Mouse (Mus musculus): ENCODE measurements around the gene Gm10638. TPM values are rescaled to one million over a fixed set of nuclear protein-coding genes. Genes with fewer than 3 reads are reported as not detected.

The Gm10638 gene
- polyA plus RNA-seq, 1 experiment from 2014 or later: 1.7 TPM

DNA sequence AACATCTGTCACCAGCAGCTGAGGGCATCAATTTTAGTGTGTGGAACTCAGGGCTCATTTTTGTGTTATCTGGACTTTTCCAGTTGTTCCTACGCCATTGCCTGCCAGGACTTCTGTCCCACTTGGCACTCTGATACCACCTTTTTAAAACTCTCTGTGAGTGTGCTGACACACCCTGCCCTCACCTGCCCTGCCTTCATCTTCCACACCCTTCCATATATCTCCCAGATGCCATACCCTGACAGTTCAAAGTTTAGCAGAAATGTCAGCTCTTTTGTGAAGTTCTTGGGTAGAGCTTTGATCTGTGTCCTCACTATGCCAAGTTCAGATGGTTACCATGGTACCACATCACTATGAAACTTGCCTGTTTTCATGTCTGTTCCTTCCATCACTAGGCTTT lies 44.1 kb downstream of the Gm10638 start:
- no peak overlapping the region for H3K27ac ChIP-seq (ENCODE audit: low read depth)
- H3K4me2 ChIP-seq (ENCODE audit: low read depth, low read length): no peak overlapping the region
- WGBS (ENCODE audit: insufficient replicate concordance): 70% methylated on average over 1 of the region's 1 CpGs
- TF ChIP-seq CTCF (IDR thresholded peaks at IDR 0.05; ENCODE audit: low read depth) (no peak), EP300 (IDR thresholded peaks at IDR 0.05; ENCODE audit: low read depth) (no peak)
- ATAC-seq: no peak
- no peak overlapping the region for H3K4me3 ChIP-seq (ENCODE audit: low read depth, low read length)
- H3K36me3 ChIP-seq (replicated peaks; ENCODE audit: insufficient read depth, low read length): no peaks in the 10 kb centered on the region
- H3K9me3 ChIP-seq (ENCODE audit: low read length): no peaks in the 10 kb centered on the region
- no peak overlapping the region for H3K9ac ChIP-seq (replicated peaks)
- peaks cover 10% of the 10 kb centered on the region for H3K4me1 ChIP-seq (ENCODE audit: insufficient read depth)
- DNase-seq: no peak
- no peaks in the 10 kb centered on the region for H3K27me3 ChIP-seq (ENCODE audit: insufficient read depth, low read length)

DNA sequence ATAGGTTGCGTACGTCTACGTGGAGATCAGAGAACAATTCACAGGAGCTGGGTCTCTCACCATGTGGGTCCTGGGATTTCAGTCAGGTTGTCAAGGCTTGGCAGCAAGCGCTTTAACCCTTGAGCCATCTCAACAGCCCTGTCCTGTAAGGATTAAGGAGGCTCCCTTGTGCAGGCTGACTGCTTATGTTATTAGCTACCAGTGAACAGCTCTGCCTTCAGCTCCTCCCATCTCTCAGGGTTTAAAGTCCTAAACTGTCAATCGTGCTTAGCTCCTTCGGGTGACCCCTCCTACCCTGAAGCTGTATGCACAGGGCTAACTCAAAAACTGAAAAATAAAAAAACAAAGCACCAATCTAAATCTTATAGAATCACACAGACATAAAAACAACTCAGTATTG lies 46.0 kb downstream of the Gm10638 start:
- ATAC-seq: no peak
- Histone ChIP-seq H3K27me3 (ENCODE audit: insufficient read depth, low read length) (no peaks in the 10 kb centered on the region), H3K9me3 (ENCODE audit: low read length) (no peaks in the 10 kb centered on the region), H3K4me2 (ENCODE audit: low read depth, low read length) (no peak overlapping the region), H3K4me1 (ENCODE audit: insufficient read depth) (peaks cover 10% of the 10 kb centered on the region), H3K4me3 (ENCODE audit: low read depth, low read length) (no peak overlapping the region), H3K36me3 (replicated peaks; ENCODE audit: insufficient read depth, low read length) (no peaks in the 10 kb centered on the region), H3K27ac (ENCODE audit: low read depth) (no peak overlapping the region), H3K9ac (replicated peaks) (no peak overlapping the region)
- TF ChIP-seq CTCF (IDR thresholded peaks at IDR 0.05; ENCODE audit: low read depth) (no peak), EP300 (IDR thresholded peaks at IDR 0.05; ENCODE audit: low read depth) (no peak)
- no peak for DNase-seq
- WGBS (ENCODE audit: insufficient replicate concordance): 78% methylated on average over 6 of the region's 6 CpGs

DNA sequence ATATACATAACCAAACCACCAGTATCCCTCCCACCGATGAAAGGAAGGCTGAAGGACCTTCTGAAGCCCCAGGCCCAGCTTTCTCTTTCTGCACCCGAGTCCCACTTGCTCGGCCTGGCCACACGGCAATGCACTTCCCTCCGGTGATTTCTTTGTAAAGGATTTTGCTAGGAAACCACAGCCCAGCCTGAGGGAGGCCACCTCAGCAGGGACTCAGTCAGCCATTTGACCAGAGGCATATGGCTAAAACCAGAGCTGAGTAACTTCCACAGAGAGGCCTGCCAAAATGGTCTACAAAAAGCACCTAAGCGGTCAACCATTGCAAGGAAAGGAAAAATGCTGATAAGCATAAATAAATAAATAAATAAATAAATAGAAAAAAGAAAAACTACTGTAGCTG lies 49.2 kb downstream of the Gm10638 start:
- Histone ChIP-seq H3K9ac (replicated peaks) (no peak overlapping the region), H3K27me3 (ENCODE audit: insufficient read depth, low read length) (no peaks in the 10 kb centered on the region), H3K36me3 (replicated peaks; ENCODE audit: insufficient read depth, low read length) (no peaks in the 10 kb centered on the region), H3K27ac (ENCODE audit: low read depth) (no peak overlapping the region), H3K4me3 (ENCODE audit: low read depth, low read length) (no peak overlapping the region), H3K9me3 (ENCODE audit: low read length) (no peaks in the 10 kb centered on the region), H3K4me2 (ENCODE audit: low read depth, low read length) (no peak overlapping the region), H3K4me1 (ENCODE audit: insufficient read depth) (no peaks in the 10 kb centered on the region)
- WGBS (ENCODE audit: insufficient replicate concordance): 36% methylated on average over 6 of the region's 6 CpGs
- DNase-seq: no peak
- ATAC-seq: no peak
- no peak for TF ChIP-seq CTCF (IDR thresholded peaks at IDR 0.05; ENCODE audit: low read depth)
- no peak for TF ChIP-seq EP300 (IDR thresholded peaks at IDR 0.05; ENCODE audit: low read depth)

Other genes with a start within 250 kb of the Gm10638 start
- gene Abcc12, start 165.0 kb upstream of the Gm10638 start, polyA plus RNA-seq (2015; fragmentation: Nextera tagmentation; extraction: Ambion mirVana): not detected in 2 replicates
- 76.2 and 77.8 TPM in 2 replicates for gene Lonp2, start 121.7 kb upstream of the Gm10638 start, polyA plus RNA-seq (2015; fragmentation: Nextera tagmentation; extraction: Ambion mirVana)
- gene Siah1a, start 235 bp downstream of the Gm10638 start, polyA plus RNA-seq (2015; fragmentation: Nextera tagmentation; extraction: Ambion mirVana): 11.7 and 13.7 TPM in 2 replicates
- 2.3 and 2.6 TPM in 2 replicates for gene N4bp1, start 139.6 kb downstream of the Gm10638 start, polyA plus RNA-seq (2015; fragmentation: Nextera tagmentation; extraction: Ambion mirVana)